Mouse (Mus musculus) stomach, postnatal 0 days (tissue): Measurements from ENCODE around the gene Zrsr1.

ENCODE experiments used
- CTCF ChIP-seq: IDR thresholded peaks from 2 replicates; pipeline ENCODE4 v1.5.1; 2016; ENCODE audit warnings: antibody characterized with exemption, low read depth, mild to moderate bottlenecking, moderate library complexity
- EP300 ChIP-seq: optimal IDR thresholded peaks from 2 replicates; pipeline ENCODE3; 2016; ENCODE audit warnings: antibody characterized with exemption

GRCm38 (mm10) chr11:22965503-22965902, 6.3 kb upstream of the Zrsr1 start:
- no peak for TF ChIP-seq EP300
- peak; percentile 62 for TF ChIP-seq CTCF
